Mouse (Mus musculus) hindlimb bud, embryonic 11.5 days (tissue): Measurements from ENCODE around the gene Zbtb20.

Experiments
- DNase-seq: peaks from one replicate; pipeline ENCODE4 v3.0.0-alpha.2; 2012; ENCODE audit warnings: low read depth, low spot score; ENCODE audit errors: extremely low spot score

Gene Zbtb20

GRCm38 (mm10) chr16:43390387-43390786, 514.7 kb downstream of the Zbtb20 start:
- no peak for DNase-seq

- no peak for DNase-seq
Observed at GRCm38 (mm10) chr16:43393382-43393781, 517.7 kb downstream of the Zbtb20 start.

GRCm38 (mm10) chr16:43394013-43394568, 518.4 kb downstream of the Zbtb20 start:
- DNase-seq, result no peak

- DNase-seq, result no peak
Observed at GRCm38 (mm10) chr16:43394760-43395159, 519.1 kb downstream of the Zbtb20 start.

GRCm38 (mm10) chr16:43396849-43397628, 521.4 kb downstream of the Zbtb20 start:
- no peak for DNase-seq

- no peak for DNase-seq
Observed at GRCm38 (mm10) chr16:43397629-43398323, 522.1 kb downstream of the Zbtb20 start.

- DNase-seq, result no peak
Observed at GRCm38 (mm10) chr16:43399428-43399827, 523.7 kb downstream of the Zbtb20 start.

- no peak for DNase-seq
Observed at GRCm38 (mm10) chr16:43400046-43400445, 524.4 kb downstream of the Zbtb20 start.

- DNase-seq, result no peak
Observed at GRCm38 (mm10) chr16:43400949-43401348, 525.3 kb downstream of the Zbtb20 start.

GRCm38 (mm10) chr16:43402888-43403287, 527.2 kb downstream of the Zbtb20 start:
- no peak for DNase-seq

GRCm38 (mm10) chr16:43405089-43405488, 529.4 kb downstream of the Zbtb20 start:
- no peak for DNase-seq

GRCm38 (mm10) chr16:43407594-43408142, 532.0 kb downstream of the Zbtb20 start:
- DNase-seq, result no peak

- no peak for DNase-seq
Observed at GRCm38 (mm10) chr16:43408622-43409021, 532.9 kb downstream of the Zbtb20 start.

- no peak for DNase-seq
Observed at GRCm38 (mm10) chr16:43409108-43409909, 533.6 kb downstream of the Zbtb20 start.

- DNase-seq, result no peak
Observed at GRCm38 (mm10) chr16:43409910-43410612, 534.4 kb downstream of the Zbtb20 start.

- DNase-seq, result no peak
Observed at GRCm38 (mm10) chr16:43410613-43410974, 534.9 kb downstream of the Zbtb20 start.

- no peak for DNase-seq
Observed at GRCm38 (mm10) chr16:43415864-43416263, 540.2 kb downstream of the Zbtb20 start.

- DNase-seq, result no peak
Observed at GRCm38 (mm10) chr16:43419923-43420322, 544.2 kb downstream of the Zbtb20 start.

GRCm38 (mm10) chr16:43428955-43429354, 553.3 kb downstream of the Zbtb20 start:
- DNase-seq, result no peak

- DNase-seq, result no peak
Observed at GRCm38 (mm10) chr16:43430030-43430429, 554.3 kb downstream of the Zbtb20 start.
